Mouse (Mus musculus) MEL-GATA-1-ER (cell line): ENCODE data around the gene Gm7954.
"Not testable (repeated sequence)": the region's sequence is repeated elsewhere in the genome, so short reads cannot be mapped to it uniquely, and the experiment has no call there.

Experiments
- DNase-seq: peaks from one replicate; pipeline ENCODE4 v3.0.0-alpha.2; 2012; ENCODE audit warnings: low read depth; ENCODE audit errors: extremely low read depth

Gene Gm7954

GRCm38 (mm10) chr14:41453418-41453817, at the start of gene Gm7954:
TSS of gene Gm7954 (minus strand) at chr14:41453518.
- DNase-seq = not testable (repeated sequence)

- not testable (repeated sequence) for DNase-seq
These were observed 36.1 kb upstream of the Gm7954 start, which contains the start of gene Gm3486 for GRCm38 (mm10) chr14:41489385-41489784. TSS of gene Gm3486 (minus strand) at chr14:41489485.

- DNase-seq = not testable (repeated sequence)
These were observed 27.8 kb downstream of the Gm7954 start for GRCm38 (mm10) chr14:41425393-41426075.

GRCm38 (mm10) chr14:41424694-41425093, 28.6 kb downstream of the Gm7954 start:
- not testable (repeated sequence) for DNase-seq

- not testable (repeated sequence) for DNase-seq
These were observed 45.1 kb downstream of the Gm7954 start, which contains the start of gene Gm6482 for GRCm38 (mm10) chr14:41408181-41408580. TSS of gene Gm6482 (minus strand) at chr14:41408281.
